Mouse (Mus musculus) stomach, embryonic 16.5 days (tissue): ENCODE results near the gene Fmo2. TPM values are rescaled to one million over a fixed set of nuclear protein-coding genes. Genes with fewer than 3 reads are reported as not detected.

ENCODE experiments used
- ATAC-seq: fragments of 200-750 bp; cut with Nextera tagmentation; 2 replicates; pipeline ENCODE4 v1.8.0; 2017; ENCODE audit warnings: moderate number of reproducible peaks, moderate TSS enrichment; ENCODE audit not compliant: insufficient read depth, low FRiP score
- H3K27ac ChIP-seq: fragments of 300-500 bp; sonication (generic); 2 replicates; pipeline ENCODE4 v1.5.1; 2014; ENCODE audit warnings: low read length
- H3K27me3 ChIP-seq: fragments of 300-500 bp; sonication (generic); 2 replicates; pipeline ENCODE4 v1.6.1; 2014; ENCODE audit warnings: low read length, control low read depth, mixed read lengths; ENCODE audit not compliant: control insufficient read depth, insufficient read depth
- H3K36me3 ChIP-seq: fragments of 300-500 bp; sonication (generic); 2 replicates; pipeline ENCODE4 v1.6.1; 2014; ENCODE audit warnings: low read length; ENCODE audit not compliant: control insufficient read depth, insufficient read depth
- H3K4me1 ChIP-seq: fragments of 300-500 bp; sonication (generic); 2 replicates; pipeline ENCODE4 v1.6.1; 2014; ENCODE audit warnings: low read length, control low read depth, mixed read lengths; ENCODE audit not compliant: control insufficient read depth, insufficient read depth
- H3K4me2 ChIP-seq: fragments of 300-500 bp; sonication (generic); 2 replicates; pipeline ENCODE4 v1.6.1; 2014; ENCODE audit warnings: low read depth, low read length, mixed read lengths
- H3K4me3 ChIP-seq: fragments of 300-500 bp; sonication (generic); replicated peaks from 2 replicates; pipeline ENCODE4 v1.5.1; 2014; ENCODE audit warnings: mild to moderate bottlenecking, low read length
- H3K9ac ChIP-seq: fragments of 300-500 bp; sonication (generic); 2 replicates; pipeline ENCODE4 v1.6.1; 2014; ENCODE audit warnings: low read length
- H3K9me3 ChIP-seq: fragments of 300-500 bp; sonication (generic); replicated peaks from 2 replicates; pipeline ENCODE4 v1.6.1; 2016; ENCODE audit warnings: low read length, control low read depth; ENCODE audit not compliant: control insufficient read depth
- WGBS: fragments of 180-500 bp; shearing (Covaris S2); extraction: QIAGEN DNeasy Blood & Tissue Kit; methylation state at CpG from one replicate; pipeline ENCODE4 v1.1.7; 2014; 5-methylcytosine and 5-hydroxymethylcytosine counted together
- polyA plus RNA-seq: library from polyadenylated mRNA; unstranded; fragments of >200 nt; fragmentation: Nextera tagmentation; extraction: Ambion mirVana; gene quantifications from 2 replicates; pipeline ENCODE4 v1.2.1, GENCODE M21; 2015

Fmo2 gene
- polyA plus RNA-seq, 1 experiment from 2014 or later, result 8.5 TPM

GRCm38 (mm10) chr1:162862328-162862727 lies 36.2 kb downstream of the Fmo2 start:
- Histone ChIP-seq H3K4me2 (no peak overlapping the region), H3K27ac (peak overlapping the region; percentile 2; the same call in 1 of the 2 replicates), H3K36me3 (no peaks in the 10 kb centered on the region), H3K9ac (no peak overlapping the region), H3K4me3 (no peak overlapping the region), H3K9me3 (no peaks in the 10 kb centered on the region), H3K4me1 (peaks cover 7% of the 10 kb centered on the region; the same call in 1 of the 2 replicates), H3K27me3 (no peaks in the 10 kb centered on the region)
- WGBS, result 31% methylated on average over 1 of the region's 1 CpGs
- ATAC-seq, result no peak

- ATAC-seq, result peak; percentile 41; the same call in 1 of the 2 replicates
- Histone ChIP-seq H3K9me3 (no peaks in the 10 kb centered on the region), H3K4me2 (no peak overlapping the region), H3K9ac (no peak overlapping the region), H3K36me3 (no peaks in the 10 kb centered on the region), H3K27ac (no peak overlapping the region), H3K4me3 (no peak overlapping the region), H3K4me1 (peaks cover 7% of the 10 kb centered on the region; the same call in 1 of the 2 replicates), H3K27me3 (no peaks in the 10 kb centered on the region)
- 66% methylated on average over 9 of the region's 9 CpGs for WGBS
Observed at GRCm38 (mm10) chr1:162859996-162860605, 38.4 kb downstream of the Fmo2 start.

GRCm38 (mm10) chr1:162859545-162859976 lies 39.0 kb downstream of the Fmo2 start:
- H3K9me3 ChIP-seq, result no peaks in the 10 kb centered on the region
- 0 out of 2 replicates have a peak overlapping the region, but pooled peaks have one; percentile 19 for H3K9ac ChIP-seq
- WGBS, result 35% methylated on average over 10 of the region's 10 CpGs
- no peaks in the 10 kb centered on the region for H3K36me3 ChIP-seq
- 0 out of 2 replicates have a peak overlapping the region, but pooled peaks have one; percentile 40 for H3K4me2 ChIP-seq
- H3K4me1 ChIP-seq, result peaks cover 7% of the 10 kb centered on the region; the same call in 1 of the 2 replicates
- H3K27me3 ChIP-seq, result no peaks in the 10 kb centered on the region
- peak; percentile 44 for ATAC-seq
- H3K4me3 ChIP-seq, result no peak overlapping the region; the same call in 1 of the 2 replicates
- no peak overlapping the region; the same call in 1 of the 2 replicates for H3K27ac ChIP-seq

- Histone ChIP-seq H3K4me2 (peak overlapping the region; percentile 40; the same call in 1 of the 2 replicates), H3K27me3 (no peaks in the 10 kb centered on the region), H3K36me3 (no peaks in the 10 kb centered on the region), H3K9ac (peak overlapping the region; percentile 38), H3K4me1 (peaks cover 7% of the 10 kb centered on the region; the same call in 1 of the 2 replicates), H3K9me3 (no peaks in the 10 kb centered on the region), H3K4me3 (0 out of 2 replicates have a peak overlapping the region, but pooled peaks have one; percentile 23), H3K27ac (peak overlapping the region; percentile 66)
- 70% methylated on average over 12 of the region's 12 CpGs for WGBS
- no peak for ATAC-seq
Observed at GRCm38 (mm10) chr1:162858748-162859130, 39.8 kb downstream of the Fmo2 start.

- Histone ChIP-seq H3K27ac (peak overlapping the region; percentile 66), H3K9me3 (no peaks in the 10 kb centered on the region), H3K4me1 (peaks cover 7% of the 10 kb centered on the region; the same call in 1 of the 2 replicates), H3K4me2 (peak overlapping the region; percentile 40; the same call in 1 of the 2 replicates), H3K27me3 (no peaks in the 10 kb centered on the region), H3K9ac (no peak overlapping the region; the same call in 1 of the 2 replicates), H3K4me3 (0 out of 2 replicates have a peak overlapping the region, but pooled peaks have one; percentile 23), H3K36me3 (no peaks in the 10 kb centered on the region)
- 55% methylated on average over 18 of the region's 18 CpGs for WGBS
- ATAC-seq, result no peak
Observed at GRCm38 (mm10) chr1:162857766-162858747, 40.5 kb downstream of the Fmo2 start.

- Histone ChIP-seq H3K27ac (no peak overlapping the region), H3K4me2 (no peak overlapping the region), H3K27me3 (no peaks in the 10 kb centered on the region), H3K9me3 (no peaks in the 10 kb centered on the region), H3K9ac (no peak overlapping the region), H3K36me3 (no peaks in the 10 kb centered on the region), H3K4me1 (no peaks in the 10 kb centered on the region), H3K4me3 (no peak overlapping the region)
- WGBS, result 31% methylated on average over 3 of the region's 3 CpGs
- 0 out of 2 replicates have a peak, but pooled peaks have one; percentile 13 for ATAC-seq
Observed at GRCm38 (mm10) chr1:162853812-162854482, 44.6 kb downstream of the Fmo2 start.

- Histone ChIP-seq H3K9ac (no peak overlapping the region), H3K27ac (no peak overlapping the region), H3K27me3 (no peaks in the 10 kb centered on the region), H3K4me2 (no peak overlapping the region), H3K36me3 (no peaks in the 10 kb centered on the region), H3K9me3 (no peaks in the 10 kb centered on the region), H3K4me1 (no peaks in the 10 kb centered on the region), H3K4me3 (no peak overlapping the region)
- 94% methylated on average over 6 of the region's 6 CpGs for WGBS
- ATAC-seq, result no peak
Observed at GRCm38 (mm10) chr1:162847554-162847953, 51.0 kb downstream of the Fmo2 start.

GRCm38 (mm10) chr1:162840211-162840610 lies 58.3 kb downstream of the Fmo2 start:
- Histone ChIP-seq H3K27me3 (no peaks in the 10 kb centered on the region), H3K36me3 (no peaks in the 10 kb centered on the region), H3K4me2 (no peak overlapping the region), H3K9ac (no peak overlapping the region), H3K9me3 (no peaks in the 10 kb centered on the region; the same call in 1 of the 2 replicates), H3K27ac (no peak overlapping the region), H3K4me1 (no peaks in the 10 kb centered on the region), H3K4me3 (no peak overlapping the region)
- no peak for ATAC-seq
- 89% methylated on average over 9 of the region's 9 CpGs for WGBS
